Mouse (Mus musculus): ENCODE data around the gene Vmn2r5.
"Not testable (repeated sequence)": the region's sequence is repeated elsewhere in the genome, so short reads cannot be mapped to it uniquely, and the experiment has no call there.

Vmn2r5 gene

DNA sequence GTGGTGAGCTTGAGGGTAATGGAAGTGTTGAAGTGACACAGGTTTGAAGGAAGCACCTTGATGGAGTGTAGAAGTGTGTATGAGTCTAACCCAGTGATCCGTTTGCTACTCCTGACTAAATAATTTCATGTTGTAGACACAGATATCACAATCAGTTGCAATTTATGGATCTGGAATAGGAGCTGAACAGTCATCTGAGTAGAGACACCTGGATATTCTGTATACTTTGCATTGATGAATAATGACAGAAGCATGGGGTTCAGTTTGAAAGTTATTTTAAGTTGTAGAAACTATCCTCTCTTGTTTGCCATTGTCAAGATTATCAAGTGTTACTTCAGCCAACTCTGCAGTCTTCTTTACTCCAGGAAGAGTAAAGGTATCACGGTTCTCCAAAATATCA lies at the start of gene Vmn2r5:
TSS of gene Vmn2r5 (minus strand) at position 101 of the 400 bp plus-strand sequence.
- not testable (repeated sequence) for DNase-seq (ENCODE audit: low spot score in 2 of 2)

DNA sequence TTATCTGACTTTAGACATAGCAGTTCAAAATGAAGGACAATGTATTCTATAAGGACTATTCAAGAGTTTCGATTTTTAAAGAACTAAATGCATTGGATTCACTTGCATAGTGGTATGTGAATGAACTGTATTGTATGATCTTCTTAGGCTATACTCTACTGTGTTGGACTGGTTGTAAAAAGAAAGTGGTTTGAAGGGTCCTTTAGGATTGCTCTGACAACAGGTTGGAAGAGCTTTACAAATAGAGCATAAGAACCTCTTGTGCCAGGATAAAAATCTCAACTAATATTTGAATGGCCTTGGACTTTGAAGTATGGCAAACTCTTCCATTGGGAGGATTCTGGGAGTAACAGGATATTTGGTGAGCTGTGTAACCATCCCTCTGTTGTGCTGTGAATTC lies 13.9 kb upstream of the Vmn2r5 start:
- DNase-seq (ENCODE audit: low spot score in 2 of 2) = not testable (repeated sequence)
